Mouse (Mus musculus) liver, adult 2 months (tissue): ENCODE data around the gene Gfap.

Experiments used
- CTCF ChIP-seq: fragments of 200-500 bp; IDR thresholded peaks from 2 replicates; pipeline ENCODE4 v1.5.1; 2011; ENCODE audit warnings: low read depth, low read length, control low read depth
- POLR2A ChIP-seq: fragments of 200-500 bp; IDR thresholded peaks from 2 replicates; pipeline ENCODE4 v1.6.1; 2011; ENCODE audit warnings: low read length, control low read depth; ENCODE audit not compliant: insufficient read depth; ENCODE audit errors: extremely low read depth

DNA sequence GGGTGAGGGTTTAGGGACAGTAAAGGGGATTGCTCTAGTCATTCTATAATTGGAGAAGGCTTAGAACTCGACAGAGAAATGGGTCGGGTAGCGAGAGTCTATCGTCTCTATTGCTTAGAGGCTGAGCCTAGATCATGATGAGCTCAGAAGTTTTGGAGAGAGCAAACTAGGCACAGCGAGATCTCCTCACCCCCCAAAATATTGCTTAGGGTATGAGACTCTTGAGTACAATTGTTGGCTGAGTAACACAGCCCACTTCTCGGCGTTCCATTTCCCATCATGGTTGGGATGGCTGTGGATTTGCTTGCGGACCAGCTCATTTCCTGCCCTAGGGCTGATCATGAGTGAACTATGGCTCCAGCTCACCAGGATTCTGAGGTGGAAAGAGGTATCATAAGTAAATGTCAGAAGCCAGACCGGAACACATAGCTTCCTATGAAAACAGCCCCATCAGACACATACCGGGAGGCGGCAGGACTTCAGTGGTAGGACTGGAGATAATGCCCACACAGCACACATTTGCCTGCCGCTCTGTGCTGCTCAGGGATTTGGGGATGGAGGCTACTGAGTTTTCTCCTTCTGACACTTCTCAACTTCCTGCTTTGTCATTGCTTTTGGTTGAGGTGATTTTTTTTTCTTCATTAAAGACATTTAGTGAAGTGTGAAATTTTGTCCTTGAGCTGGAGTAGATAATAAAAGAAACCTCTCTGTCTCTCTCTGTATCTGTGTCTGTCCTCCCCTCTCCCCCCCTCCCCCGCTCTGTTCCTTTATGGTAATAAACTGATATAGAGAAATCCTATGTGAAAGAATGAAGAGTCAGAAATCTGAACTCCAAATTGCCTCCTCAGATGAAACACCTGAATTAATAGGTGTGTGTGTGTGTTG is 19.2 kb downstream of the Gfap start:
- TF ChIP-seq CTCF (no peak), POLR2A (no peak)
